Mouse (Mus musculus): ENCODE results near the gene Nadk2.

GRCm38 (mm10) chr15:9061150-9061882, 9.7 kb upstream of the Nadk2 start:
- TF ChIP-seq CTCF (IDR thresholded peaks at IDR 0.05; ENCODE audit: insufficient read depth, low read depth, low read length) = no peak
- no peak for TF ChIP-seq POLR2A (IDR thresholded peaks at IDR 0.05; ENCODE audit: insufficient read depth, low read depth, low read length)
